Mouse (Mus musculus): ENCODE measurements around the gene Arhgef39.
A peak's percentile ranks its signal among the peaks of the same experiment; 100 is the strongest.

The Arhgef39 gene

DNA sequence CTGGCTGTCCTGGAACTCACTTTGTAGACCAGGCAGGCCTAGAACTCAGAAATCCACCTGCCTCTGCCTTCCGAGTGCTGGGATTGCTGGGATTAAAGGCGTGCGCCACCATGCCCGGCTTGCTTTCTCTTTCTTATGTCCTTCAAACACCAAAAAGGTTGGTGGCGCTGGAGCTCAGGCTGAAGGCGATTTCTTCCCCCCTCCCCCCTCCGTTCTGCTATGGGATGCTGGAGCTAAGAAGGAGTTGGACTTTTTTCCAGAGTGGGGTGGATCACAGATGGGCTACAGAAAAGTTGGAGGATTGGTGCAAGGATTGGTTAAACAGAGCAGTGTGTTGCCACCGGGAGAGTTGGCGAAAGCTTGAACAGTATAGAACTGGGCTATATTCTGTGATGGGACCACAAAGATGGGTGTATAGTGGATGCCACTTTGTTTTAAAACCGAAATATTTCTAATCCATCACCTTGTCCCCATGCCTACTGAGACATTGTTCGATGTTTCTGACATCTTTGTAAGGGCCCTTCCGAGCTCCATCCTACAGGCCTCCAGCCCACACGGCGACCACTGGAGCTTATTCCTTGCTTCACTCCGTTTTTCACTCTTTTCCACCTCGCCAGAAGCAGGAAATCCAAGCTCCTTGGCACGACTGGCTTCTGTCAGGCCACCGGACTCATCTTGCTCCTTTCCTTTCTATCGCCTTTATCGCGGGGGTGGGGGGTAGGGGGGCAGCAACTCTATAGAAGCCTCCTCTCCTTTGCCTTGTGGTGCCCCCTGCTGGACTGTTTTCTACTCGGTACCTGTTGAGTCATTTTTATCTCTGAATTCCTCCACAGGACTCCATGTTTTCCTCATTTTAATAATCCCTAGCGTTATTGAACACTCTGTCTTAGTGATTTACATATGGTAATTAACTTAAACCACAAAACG is 20.3 kb downstream of the Arhgef39 start:
- DNase-seq (ENCODE audit: low spot score in 2 of 2), result peak in 1 of 2 experiments; percentile 77

DNA sequence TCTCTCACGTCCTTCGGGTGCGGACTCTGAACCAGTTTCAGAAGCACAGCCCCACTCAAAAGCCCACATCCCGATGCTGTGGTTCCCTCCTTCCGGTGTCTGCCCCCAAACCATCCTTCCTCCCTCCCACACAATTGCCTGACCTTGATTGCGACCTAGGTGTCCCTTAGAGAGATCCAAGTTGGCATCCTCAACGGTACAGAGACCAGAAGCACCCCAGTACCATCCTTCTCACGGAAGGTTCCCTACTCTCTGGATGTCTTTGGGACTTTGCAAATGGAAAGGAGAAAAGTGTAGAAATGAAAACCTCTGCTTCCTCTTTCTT is 21.0 kb downstream of the Arhgef39 start:
- DNase-seq (ENCODE audit: low spot score in 2 of 2), result no peak

DNA sequence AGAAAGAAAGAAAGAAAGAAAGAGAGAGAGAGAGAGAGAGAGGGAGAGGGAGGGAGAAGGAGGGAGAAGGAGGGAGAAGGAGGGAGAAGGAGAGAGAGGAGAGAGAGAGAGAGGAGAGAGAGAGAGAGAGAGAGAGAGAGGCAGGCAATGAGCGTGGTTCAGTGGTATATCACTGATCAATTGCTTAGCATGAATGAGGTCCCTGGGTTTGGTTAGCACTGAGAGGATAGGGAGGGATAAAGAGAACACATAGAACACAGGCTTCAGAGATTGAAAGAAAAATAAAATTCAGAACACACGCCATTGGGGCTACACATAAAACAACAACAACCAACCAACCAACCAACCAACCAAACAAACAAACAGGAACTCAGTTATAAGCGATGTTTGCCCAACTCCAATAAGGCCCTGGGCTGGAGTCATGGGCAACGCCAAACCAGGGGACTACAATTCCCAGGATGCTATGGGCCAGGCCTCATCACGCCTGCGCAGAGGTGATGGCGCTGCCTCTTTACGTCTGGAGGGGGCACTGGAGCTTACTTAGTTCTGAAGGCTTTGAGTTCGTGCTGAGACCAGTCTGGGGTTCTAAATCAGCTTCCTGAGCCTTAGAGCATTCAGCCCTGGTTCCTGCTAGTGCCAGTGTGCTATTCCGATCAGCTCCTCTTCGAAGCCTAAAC is 21.5 kb downstream of the Arhgef39 start:
- peak; percentile 91 for DNase-seq (ENCODE audit: low spot score in 2 of 2)

DNA sequence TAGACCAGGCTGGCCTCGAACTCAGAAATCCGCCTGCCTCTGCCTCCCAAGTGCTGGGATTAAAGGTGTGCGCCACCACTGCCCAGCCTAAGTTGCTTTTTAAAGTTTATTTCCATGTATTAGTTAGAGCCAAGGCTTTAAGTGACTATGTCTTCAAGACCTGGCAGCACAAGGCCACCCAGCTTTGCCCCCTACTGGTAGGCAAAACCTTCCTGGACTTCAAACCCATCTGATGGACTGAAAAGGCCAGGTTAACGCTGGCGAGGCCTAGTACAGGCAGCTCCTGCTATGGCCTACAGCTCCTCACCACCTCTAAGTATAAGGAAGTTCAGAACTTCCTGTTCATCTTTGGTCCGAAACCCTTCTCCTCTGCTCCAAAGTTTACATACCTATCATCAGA is 22.9 kb downstream of the Arhgef39 start:
- no peak for DNase-seq (ENCODE audit: low spot score in 2 of 2)

DNA sequence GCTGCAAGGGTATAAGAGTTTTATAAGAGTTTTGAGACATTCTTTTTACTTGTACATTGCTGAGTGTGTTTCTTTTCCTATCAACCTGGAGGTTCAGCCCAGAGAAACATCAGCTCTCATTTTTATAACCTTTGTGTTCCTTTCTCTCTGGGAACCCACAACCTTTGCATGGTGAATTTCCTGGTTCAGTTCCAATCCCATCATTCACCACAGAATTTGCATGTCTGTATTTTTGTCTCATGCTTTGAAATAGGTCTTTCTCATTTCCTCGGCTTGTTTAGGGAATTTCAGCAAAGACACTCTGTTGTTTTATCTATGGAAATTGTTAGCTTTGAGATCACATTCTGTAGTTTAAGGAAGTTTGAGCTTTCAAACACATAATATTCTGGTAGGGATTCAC is 25.9 kb downstream of the Arhgef39 start:
- DNase-seq (ENCODE audit: low spot score in 2 of 2), result no peak

DNA sequence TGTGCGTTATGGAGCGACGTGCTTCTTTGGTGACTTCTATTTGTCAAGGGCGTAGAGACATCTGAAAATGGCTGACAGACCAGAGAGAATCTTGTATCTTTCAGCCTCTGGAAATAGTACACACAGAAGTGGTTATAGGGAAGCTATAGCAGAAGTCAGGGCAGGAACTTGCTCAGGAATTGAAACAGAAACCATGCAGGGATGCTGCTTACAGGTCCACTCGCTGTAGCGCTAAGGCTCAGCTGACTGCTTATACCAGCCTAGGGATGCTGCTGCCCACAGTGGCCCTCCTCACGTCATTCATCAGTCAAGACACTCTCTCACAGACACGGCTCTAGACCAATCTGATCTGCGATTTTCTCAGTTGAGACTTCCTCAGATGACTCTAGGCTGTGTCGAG is 29.2 kb downstream of the Arhgef39 start:
- DNase-seq (ENCODE audit: low spot score in 2 of 2), result no peak

DNA sequence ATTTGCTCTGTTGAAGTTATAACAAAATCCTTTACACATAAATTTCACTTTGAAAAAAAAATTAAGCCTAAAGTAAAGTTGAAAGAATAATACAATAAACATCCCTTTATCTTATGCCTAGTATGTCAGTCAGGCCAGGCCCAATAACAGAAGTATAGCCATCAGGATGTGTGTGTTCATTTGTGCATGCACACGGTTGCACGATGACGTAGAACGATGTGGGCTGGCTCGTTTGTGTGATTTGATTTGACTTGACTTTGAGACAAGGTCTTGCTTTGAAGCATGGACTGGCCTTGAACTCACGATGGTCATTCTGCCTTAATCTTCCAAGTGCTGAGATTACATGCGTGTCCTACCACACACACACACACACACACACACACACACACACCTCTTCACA is 32.6 kb downstream of the Arhgef39 start:
- DNase-seq (ENCODE audit: low spot score in 2 of 2), result no peak

DNA sequence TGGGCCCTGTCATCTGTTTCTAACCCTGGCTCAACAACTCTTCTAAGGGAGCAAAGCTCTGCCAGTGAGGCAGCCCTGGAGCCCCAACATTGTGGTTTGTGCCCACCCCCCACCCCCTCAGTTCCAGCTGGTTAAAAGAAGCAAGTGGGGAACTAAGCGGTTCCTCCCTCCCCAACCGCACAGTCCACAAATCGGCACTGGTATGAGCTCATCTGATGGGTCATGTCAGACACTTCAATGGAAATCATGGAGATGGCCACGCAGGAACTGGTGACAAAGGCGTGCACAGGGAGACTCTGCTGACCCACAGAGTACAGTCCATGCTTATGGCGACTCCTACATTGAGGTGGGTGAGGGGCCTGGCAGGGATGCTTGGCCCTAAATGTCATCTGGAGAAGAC is 33.6 kb downstream of the Arhgef39 start:
- no peak for DNase-seq (ENCODE audit: low spot score in 2 of 2)

DNA sequence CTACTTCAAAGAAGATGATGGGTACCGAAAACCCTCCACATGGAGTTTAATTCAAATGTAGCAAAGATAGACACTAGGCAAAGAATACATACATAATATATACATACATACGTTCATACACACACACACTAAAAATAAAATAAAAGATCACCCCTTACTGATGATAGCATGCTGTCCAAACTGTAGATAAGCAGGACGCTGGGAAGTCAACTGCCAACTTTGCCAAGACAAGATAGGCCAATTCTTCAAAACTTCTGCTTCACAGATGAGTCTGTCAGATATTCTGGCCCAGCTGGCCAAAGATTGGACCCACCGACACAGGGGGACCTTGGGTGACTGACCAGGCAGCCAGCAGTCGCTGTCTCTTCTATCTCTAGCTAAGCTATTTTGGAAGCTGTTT is 36.4 kb downstream of the Arhgef39 start:
- no peak for DNase-seq (ENCODE audit: low spot score in 2 of 2)

DNA sequence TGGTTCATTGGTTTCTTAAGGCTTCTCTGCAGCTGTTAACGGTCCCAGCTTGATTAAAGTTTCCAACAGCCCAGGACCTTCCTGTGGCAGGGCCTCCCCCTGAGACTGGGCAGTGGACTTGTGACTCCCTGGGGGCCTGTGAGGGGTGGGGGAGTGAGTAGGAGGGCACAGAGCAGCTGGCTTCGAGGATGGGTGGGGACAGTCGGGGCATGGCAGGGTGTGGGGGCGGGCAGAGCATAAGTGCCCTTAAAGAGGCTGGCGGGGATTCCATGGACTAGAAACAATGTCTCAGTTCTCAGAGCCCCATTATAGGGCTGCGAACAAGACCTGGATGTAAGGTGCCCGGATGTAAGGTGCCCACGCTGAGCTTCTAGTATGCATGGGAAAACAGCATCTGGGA is 42.4 kb downstream of the Arhgef39 start:
- no peak for DNase-seq (ENCODE audit: low spot score in 2 of 2)

DNA sequence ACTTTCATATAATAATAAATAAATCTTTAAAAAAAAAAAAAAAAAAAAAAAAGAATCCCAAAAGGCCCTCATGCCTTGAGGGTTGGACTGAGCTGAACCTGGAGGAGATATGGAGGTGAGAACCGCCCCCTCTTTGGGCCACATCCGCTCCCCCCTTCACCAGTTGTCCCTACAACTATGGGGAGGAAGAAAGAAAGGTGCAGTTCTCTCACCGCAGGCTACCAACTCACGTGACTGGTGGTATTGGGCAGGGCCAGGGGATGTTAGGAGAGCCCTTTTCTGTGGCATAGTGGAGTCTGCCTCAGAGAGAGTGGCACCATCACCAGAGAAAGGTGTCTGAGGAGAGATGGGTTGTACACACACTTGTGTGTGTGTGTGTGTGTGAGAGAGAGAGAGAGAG is 43.0 kb downstream of the Arhgef39 start:
- no peak for DNase-seq (ENCODE audit: low spot score in 2 of 2)

DNA sequence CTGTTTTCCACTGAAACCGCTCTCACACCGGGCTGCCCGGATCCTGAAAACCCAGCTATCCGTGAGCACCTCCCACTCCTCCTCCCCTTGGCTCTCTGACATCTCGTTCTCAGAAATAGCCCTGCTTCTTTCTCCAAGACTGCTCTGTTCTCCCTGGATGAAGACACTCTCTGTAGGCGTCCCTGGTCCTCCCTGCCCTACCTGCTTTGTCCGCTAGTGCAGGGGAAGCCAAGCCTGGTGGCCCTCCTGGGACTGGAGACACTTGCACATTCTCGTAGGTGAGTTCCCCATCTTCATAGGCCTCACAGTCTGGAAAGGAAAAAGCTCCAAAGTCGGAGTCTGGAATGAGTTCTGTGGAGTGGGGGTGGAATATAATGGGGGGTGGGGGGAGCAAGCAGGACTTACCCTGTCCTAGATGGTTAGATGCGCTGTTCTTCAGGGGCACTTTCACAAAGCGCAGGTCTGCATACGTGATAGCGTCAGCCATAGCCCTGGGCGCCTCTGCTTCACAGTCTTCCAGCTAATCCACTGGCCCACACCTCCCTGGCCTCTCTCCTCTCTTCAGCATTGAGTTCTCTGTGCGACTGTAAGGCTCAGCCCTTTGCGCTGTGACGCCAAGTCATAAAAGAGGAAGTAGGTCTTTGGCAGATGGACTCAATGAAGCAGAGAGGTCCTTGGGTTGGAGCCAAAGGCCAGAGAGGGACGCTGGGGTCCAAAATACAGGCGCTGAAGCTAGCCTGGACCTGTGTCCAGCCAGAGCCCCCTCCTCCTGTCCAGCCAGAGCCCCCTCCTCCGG is 45.3 kb downstream of the Arhgef39 start, which contains the start of gene Cd72:
Cd72 (minus strand) TSS at position 588 of the 796 bp plus-strand sequence.
- DNase-seq (ENCODE audit: low spot score in 2 of 2), result no peak

DNA sequence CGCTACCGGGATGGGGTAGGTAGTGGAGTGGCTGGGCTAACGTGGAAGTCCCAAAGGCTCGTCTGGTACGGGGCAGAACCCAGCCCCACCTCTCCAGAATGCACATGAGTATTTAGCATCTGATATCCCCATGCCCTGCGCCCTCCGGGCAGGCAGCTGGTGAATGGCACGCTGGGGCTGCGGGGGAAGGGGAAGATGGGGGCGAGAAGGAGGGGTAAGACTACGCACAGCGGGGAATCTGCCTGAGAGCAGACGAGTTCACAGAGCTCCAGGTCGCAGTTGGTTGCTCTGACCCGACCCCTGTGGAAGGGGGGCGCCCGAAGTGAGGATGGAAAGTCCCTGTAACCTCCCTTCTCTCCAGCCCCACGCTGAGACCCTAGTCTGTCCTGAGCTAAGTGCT is 46.1 kb downstream of the Arhgef39 start:
- DNase-seq (ENCODE audit: low spot score in 2 of 2), result no peak

DNA sequence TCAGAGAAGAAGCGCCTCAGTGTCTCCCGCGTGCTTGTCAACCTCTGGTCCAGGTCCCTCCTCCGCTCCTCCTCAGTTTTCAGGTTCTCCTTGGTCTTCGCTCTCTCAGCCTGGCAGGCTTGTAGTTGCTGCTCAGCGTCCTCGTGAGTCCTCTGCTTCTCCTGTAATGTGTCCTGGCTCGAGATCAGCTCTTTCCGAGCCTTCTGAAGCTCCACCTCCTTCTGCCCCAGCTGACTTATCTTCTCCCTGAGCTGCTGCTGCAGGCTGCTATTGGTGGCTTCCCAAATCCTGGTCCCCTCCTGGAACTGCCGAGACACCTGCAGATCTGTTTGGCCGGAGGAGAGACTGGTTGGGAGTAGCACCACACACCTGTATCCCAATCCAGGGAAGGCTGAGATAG is 47.2 kb downstream of the Arhgef39 start:
- no peak for DNase-seq (ENCODE audit: low spot score in 2 of 2)

DNA sequence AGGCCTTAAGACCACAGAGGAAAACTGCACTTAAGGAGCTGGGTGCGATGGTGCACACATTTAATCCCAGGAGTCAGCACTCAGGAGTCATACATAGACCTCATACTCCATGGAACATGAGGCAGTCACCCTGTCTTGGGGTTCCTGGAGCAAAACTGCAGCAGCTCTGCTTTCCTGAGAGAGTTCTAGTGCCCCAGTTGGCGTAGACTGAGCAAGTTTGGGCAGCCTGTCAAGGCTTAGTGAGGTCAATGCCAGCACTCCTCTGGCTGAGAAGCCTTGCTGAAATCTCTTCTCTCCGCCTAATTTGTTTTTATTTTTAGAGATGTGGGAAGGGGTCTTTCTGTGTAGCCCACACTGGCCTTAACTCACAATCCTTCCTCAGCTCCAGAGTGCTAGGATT is 50.9 kb downstream of the Arhgef39 start:
- DNase-seq (ENCODE audit: low spot score in 2 of 2), result no peak

DNA sequence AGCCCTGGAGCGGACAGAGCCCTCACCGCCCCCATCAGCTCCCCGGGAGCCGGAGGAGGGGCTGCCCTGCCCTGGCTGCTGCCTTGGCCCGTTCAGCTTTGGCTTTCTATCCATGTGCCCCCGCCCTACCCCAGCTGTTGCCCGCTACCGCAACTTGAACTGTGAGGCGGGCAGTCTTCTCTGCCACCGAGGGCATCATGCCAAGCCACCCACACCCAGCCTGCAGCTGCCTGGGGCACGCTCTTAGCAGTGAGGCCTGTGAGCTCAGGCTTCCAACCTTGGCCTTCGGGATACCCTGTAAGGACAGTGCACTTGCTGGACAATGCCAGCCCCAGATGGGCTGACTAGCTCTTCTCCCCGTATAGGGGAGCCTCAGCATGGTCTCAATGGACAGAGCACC is 52.2 kb downstream of the Arhgef39 start:
- peak; percentile 48 to 60 for DNase-seq (ENCODE audit: low spot score in 2 of 2)

Measured in right cerebral cortex, postnatal 10 days (tissue).